Mouse (Mus musculus) natural killer cell, adult 2 months (primary cell): ENCODE results near the gene Disc1.

Source experiments
- DNase-seq, 2 experiments: peaks; one replicate each; pipeline ENCODE4 v3.0.0; 2022; ENCODE audit warnings: low spot score in 2 of 2

The Disc1 gene

GRCm38 (mm10) chr8:125128305-125128704 lies 74.3 kb downstream of the Disc1 start:
- DNase-seq = peak; percentile 16 to 27

GRCm38 (mm10) chr8:125130835-125131234 lies 76.8 kb downstream of the Disc1 start:
- no peak for DNase-seq

GRCm38 (mm10) chr8:125131265-125131664 lies 77.3 kb downstream of the Disc1 start:
- no peak for DNase-seq

GRCm38 (mm10) chr8:125133685-125134114 lies 79.7 kb downstream of the Disc1 start:
- DNase-seq = no peak

GRCm38 (mm10) chr8:125134876-125135275 lies 80.9 kb downstream of the Disc1 start:
- no peak for DNase-seq

- no peak for DNase-seq
These were observed 85.7 kb downstream of the Disc1 start for GRCm38 (mm10) chr8:125139689-125140150.

- no peak for DNase-seq
These were observed 87.0 kb downstream of the Disc1 start for GRCm38 (mm10) chr8:125140965-125141364.

- DNase-seq = no peak
These were observed 103.1 kb downstream of the Disc1 start for GRCm38 (mm10) chr8:125156863-125157640.

- DNase-seq = no peak
These were observed 103.6 kb downstream of the Disc1 start for GRCm38 (mm10) chr8:125157641-125158005.

- DNase-seq = no peak
These were observed 105.4 kb downstream of the Disc1 start for GRCm38 (mm10) chr8:125159387-125159786.

- DNase-seq = no peak
These were observed 109.5 kb downstream of the Disc1 start for GRCm38 (mm10) chr8:125163491-125163890.

- no peak for DNase-seq
These were observed 109.9 kb downstream of the Disc1 start for GRCm38 (mm10) chr8:125163906-125164305.

- peak; percentile 9 to 42 for DNase-seq
These were observed 111.8 kb downstream of the Disc1 start for GRCm38 (mm10) chr8:125165505-125166446.

- DNase-seq = no peak
These were observed 112.5 kb downstream of the Disc1 start for GRCm38 (mm10) chr8:125166545-125166944.

- DNase-seq = no peak
These were observed 113.0 kb downstream of the Disc1 start for GRCm38 (mm10) chr8:125166988-125167387.

GRCm38 (mm10) chr8:125169628-125170027 lies 115.6 kb downstream of the Disc1 start:
- no peak for DNase-seq

GRCm38 (mm10) chr8:125171531-125171930 lies 117.5 kb downstream of the Disc1 start:
- DNase-seq = no peak

GRCm38 (mm10) chr8:125174237-125174636 lies 120.2 kb downstream of the Disc1 start:
- no peak for DNase-seq

- no peak for DNase-seq
These were observed 120.9 kb downstream of the Disc1 start for GRCm38 (mm10) chr8:125174851-125175250.

- DNase-seq = no peak
These were observed 121.7 kb downstream of the Disc1 start for GRCm38 (mm10) chr8:125175661-125176060.

GRCm38 (mm10) chr8:125177091-125177490 lies 123.1 kb downstream of the Disc1 start:
- DNase-seq = no peak

GRCm38 (mm10) chr8:125177958-125178357 lies 124.0 kb downstream of the Disc1 start:
- no peak for DNase-seq
